Mouse (Mus musculus) heart, embryonic 13.5 days (tissue): ENCODE measurements at regions not wholly inside any gene's neighbourhood (a gene's known extent, or its start where the extent isn't known, plus 50 kb on each side); places are given as distances from the start of the nearest gene placed in this dataset.
"Not testable (repeated sequence)": the region's sequence is repeated elsewhere in the genome, so short reads cannot be mapped to it uniquely, and the experiment has no call there.

ENCODE experiments used
- ATAC-seq: fragments of 200-750 bp; cut with Nextera tagmentation; 2 replicates; pipeline ENCODE4 v1.8.0; 2017; ENCODE audit warnings: moderate TSS enrichment; ENCODE audit not compliant: insufficient number of reproducible peaks, low FRiP score, low TSS enrichment; ENCODE audit errors: extremely low read depth
- H3K27ac ChIP-seq: fragments of 300-500 bp; sonication (generic); replicated peaks from 2 replicates; pipeline ENCODE4 v1.5.1; 2015; ENCODE audit warnings: moderate library complexity, mild to moderate bottlenecking, inconsistent platforms
- H3K27me3 ChIP-seq: fragments of 300-500 bp; sonication (generic); replicated peaks from 2 replicates; pipeline ENCODE4 v1.6.1; 2015; ENCODE audit warnings: mild to moderate bottlenecking, inconsistent platforms
- H3K36me3 ChIP-seq: fragments of 300-500 bp; sonication (generic); 2 replicates; pipeline ENCODE4 v1.6.1; 2015; ENCODE audit warnings: mild to moderate bottlenecking, inconsistent platforms
- H3K4me1 ChIP-seq: fragments of 300-500 bp; sonication (generic); 2 replicates; pipeline ENCODE4 v1.6.1; 2015; ENCODE audit warnings: inconsistent platforms
- H3K4me2 ChIP-seq: fragments of 300-500 bp; sonication (generic); 2 replicates; pipeline ENCODE4 v1.6.1; 2015; ENCODE audit warnings: inconsistent platforms, mild to moderate bottlenecking, moderate library complexity
- H3K4me3 ChIP-seq: fragments of 300-500 bp; sonication (generic); 2 replicates; pipeline ENCODE4 v1.5.1; 2015; ENCODE audit warnings: moderate library complexity, mild to moderate bottlenecking, inconsistent platforms
- H3K9ac ChIP-seq: fragments of 300-500 bp; sonication (generic); 2 replicates; pipeline ENCODE4 v1.6.1; 2015; ENCODE audit warnings: inconsistent platforms, mild to moderate bottlenecking, moderate library complexity
- H3K9me3 ChIP-seq: fragments of 300-500 bp; sonication (generic); 2 replicates; pipeline ENCODE4 v1.6.1; 2016; ENCODE audit warnings: inconsistent platforms
- WGBS: fragments of 180-500 bp; shearing (Covaris S2); methylation state at CpG from one replicate; pipeline ENCODE4 v1.1.7; 2015; ENCODE audit warnings: mixed read lengths; 5-methylcytosine and 5-hydroxymethylcytosine counted together

DNA sequence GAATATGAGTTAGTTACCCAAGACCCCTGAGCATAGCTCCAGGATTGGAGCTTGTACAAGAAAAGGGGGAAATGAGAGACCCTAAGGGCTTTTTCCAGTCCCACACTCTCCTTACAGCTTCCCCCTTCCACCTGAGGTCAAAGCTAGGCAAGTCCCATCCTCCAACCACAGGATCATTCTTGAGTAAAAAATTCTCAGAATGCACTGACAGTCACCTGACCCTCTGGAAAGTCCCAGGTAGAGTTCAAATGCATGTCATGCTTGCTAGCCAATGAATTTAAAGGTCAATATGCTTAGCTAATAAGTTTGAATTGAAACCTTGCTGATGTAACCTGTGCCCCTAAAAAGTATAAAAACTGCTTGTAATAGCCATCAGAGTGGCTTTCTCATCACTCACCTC, 434.4 kb upstream of the 2610301B20Rik start:
- H3K9me3 ChIP-seq, H3K36me3 ChIP-seq, H3K9ac ChIP-seq, H3K27me3 ChIP-seq, H3K4me2 ChIP-seq, H3K4me1 ChIP-seq, H3K27ac ChIP-seq, H3K4me3 ChIP-seq, ATAC-seq: not testable (repeated sequence)

DNA sequence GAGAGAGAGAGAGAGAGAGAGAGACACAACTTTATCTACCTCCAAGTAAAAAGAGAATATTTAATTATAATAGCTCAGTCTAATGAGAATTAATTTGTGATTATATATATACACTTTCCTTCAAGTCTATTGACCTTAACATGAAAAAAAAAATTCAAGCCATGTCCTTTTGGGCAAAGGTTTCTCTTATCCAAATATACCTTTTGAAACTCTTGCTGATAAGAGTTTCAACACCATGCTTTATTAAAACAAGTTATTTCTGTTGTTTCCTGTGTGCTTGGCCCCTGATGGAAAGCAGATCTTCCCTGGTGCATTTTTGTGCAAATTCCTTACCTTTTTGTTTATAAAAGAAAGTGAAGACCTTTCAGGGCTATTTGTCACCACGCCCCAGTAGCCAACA, 414.7 kb upstream of the 2610301B20Rik start:
- no peak for ATAC-seq
- no peak overlapping the region for H3K4me2 ChIP-seq
- H3K9me3 ChIP-seq, result no peaks in the 10 kb centered on the region
- no peak overlapping the region for H3K4me3 ChIP-seq
- no peaks in the 10 kb centered on the region for H3K36me3 ChIP-seq
- no peaks in the 10 kb centered on the region for H3K27me3 ChIP-seq
- H3K27ac ChIP-seq, result no peak overlapping the region
- WGBS, result 29% methylated on average over 1 of the region's 1 CpGs
- no peak overlapping the region for H3K9ac ChIP-seq
- no peaks in the 10 kb centered on the region for H3K4me1 ChIP-seq

DNA sequence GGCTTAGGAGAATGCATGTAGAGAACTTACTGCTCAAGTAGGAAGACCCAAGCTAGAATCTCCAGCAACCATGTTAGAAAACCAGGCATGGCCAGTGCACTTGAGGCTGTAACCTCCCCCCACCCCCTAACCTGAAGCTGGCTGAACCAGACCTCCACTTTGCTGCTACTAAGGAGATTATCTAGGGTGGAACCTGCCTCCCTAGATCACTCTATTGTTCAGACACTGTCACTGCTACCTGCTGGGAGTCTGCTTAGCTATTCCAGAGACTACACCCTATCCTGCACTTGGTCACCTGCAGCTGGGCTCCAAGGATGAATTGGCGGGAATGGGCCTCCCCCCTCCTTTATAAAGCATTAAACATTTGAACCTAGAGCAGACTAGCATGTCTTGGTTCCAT, 393.4 kb upstream of the 2610301B20Rik start:
- WGBS, result 70% methylated on average over 1 of the region's 1 CpGs
- no peak overlapping the region for H3K27ac ChIP-seq
- ATAC-seq, result no peak
- no peaks in the 10 kb centered on the region for H3K36me3 ChIP-seq
- no peak overlapping the region for H3K9ac ChIP-seq
- no peaks in the 10 kb centered on the region for H3K4me1 ChIP-seq
- no peaks in the 10 kb centered on the region for H3K27me3 ChIP-seq
- no peak overlapping the region for H3K4me2 ChIP-seq
- no peak overlapping the region for H3K4me3 ChIP-seq
- no peaks in the 10 kb centered on the region for H3K9me3 ChIP-seq

DNA sequence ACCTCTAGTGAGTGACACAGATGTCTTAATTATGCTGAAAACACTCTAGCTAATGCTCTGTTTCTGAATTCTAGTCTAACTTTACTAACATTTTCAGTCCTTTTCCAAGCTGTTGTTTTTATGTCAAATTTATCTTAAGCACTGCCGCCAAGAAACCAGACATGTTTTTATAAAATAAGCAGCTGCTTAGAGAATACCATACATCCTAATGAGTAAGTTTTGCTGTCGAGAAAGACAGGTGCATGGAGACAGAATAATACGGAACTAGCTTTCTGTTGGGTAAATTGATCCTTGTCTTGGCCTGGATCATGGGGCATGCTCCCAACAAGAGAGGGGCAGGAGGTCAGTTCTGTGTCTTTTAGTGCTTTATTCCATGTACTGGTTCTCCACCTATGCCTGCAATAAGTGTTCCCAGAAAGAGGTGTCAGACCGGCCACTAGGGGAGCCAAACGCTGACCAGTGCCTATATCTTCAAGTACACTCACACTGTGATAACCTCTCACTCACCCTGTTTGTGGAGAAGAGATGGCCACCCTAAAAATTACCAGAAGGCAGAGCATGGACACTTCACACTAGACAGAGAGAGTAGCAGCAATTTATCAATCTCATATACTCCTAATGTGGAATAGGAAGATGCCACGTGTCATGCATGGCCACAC, 366.0 kb upstream of the 2610301B20Rik start:
- Histone ChIP-seq H3K36me3 (no peaks in the 10 kb centered on the region), H3K4me2 (no peak overlapping the region), H3K27ac (no peak overlapping the region), H3K4me1 (no peaks in the 10 kb centered on the region), H3K9ac (no peak overlapping the region), H3K9me3 (no peaks in the 10 kb centered on the region), H3K27me3 (no peaks in the 10 kb centered on the region), H3K4me3 (no peak overlapping the region)
- WGBS, result 55% methylated on average over 6 of the region's 6 CpGs
- no peak for ATAC-seq

DNA sequence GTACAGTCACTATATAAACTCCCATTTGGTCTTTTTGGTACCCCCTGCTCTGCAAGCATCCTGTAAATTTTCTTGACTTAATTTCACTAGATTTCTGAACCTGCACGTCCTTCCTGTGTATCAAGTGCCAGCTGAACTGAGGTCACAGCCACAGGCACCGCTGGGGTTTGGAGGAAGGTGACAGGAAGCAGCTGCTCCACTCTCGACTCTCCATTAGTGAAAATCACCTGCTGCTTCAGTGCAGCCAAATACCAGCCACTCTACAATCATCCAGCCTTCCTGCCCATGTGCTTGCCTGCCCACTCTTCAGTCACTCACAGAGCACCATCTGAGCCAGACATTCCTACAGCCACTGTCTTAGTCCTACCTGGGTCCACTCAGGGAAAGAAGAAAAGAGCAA, 364.3 kb upstream of the 2610301B20Rik start:
- H3K4me2 ChIP-seq, result no peak overlapping the region
- no peak overlapping the region for H3K9ac ChIP-seq
- no peaks in the 10 kb centered on the region for H3K27me3 ChIP-seq
- H3K4me1 ChIP-seq, result no peaks in the 10 kb centered on the region
- 51% methylated on average over 3 of the region's 3 CpGs for WGBS
- H3K36me3 ChIP-seq, result no peaks in the 10 kb centered on the region
- H3K4me3 ChIP-seq, result no peak overlapping the region
- H3K9me3 ChIP-seq, result no peaks in the 10 kb centered on the region
- ATAC-seq, result no peak
- no peak overlapping the region for H3K27ac ChIP-seq

DNA sequence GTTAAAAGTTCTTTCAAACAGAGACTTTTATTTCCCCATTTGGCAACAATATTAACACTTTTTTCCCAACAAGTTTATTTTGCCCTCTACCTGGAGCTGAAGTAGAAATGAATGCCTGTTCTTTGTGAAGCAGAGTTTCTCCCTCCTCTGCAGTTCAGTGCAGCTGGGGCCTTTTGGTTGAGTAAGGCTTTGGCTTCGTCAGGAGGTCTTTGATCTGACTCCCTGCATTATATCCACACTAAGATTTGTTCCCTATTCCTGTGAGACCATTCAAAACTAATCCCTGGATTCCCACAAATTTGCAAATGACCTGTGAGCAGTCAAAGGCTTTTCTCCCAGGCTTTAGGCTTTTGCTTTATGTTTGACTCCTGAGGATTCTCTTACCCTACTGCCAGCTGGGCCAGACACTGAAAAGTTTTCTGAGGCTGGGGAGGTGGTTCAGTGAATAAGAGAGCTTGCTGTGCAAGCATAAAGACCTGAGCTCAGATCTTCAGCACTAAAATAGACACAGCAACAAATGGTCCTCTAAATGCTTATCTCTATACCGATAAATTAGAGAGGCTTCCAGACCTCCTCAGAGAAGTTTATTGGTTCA, 323.5 kb upstream of the 2610301B20Rik start:
- Histone ChIP-seq H3K4me1 (peaks cover 17% of the 10 kb centered on the region; the same call in 1 of the 2 replicates), H3K27me3 (no peaks in the 10 kb centered on the region), H3K36me3 (no peaks in the 10 kb centered on the region), H3K4me3 (no peak overlapping the region), H3K9me3 (no peaks in the 10 kb centered on the region), H3K9ac (no peak overlapping the region), H3K4me2 (no peak overlapping the region), H3K27ac (no peak overlapping the region)
- WGBS, result 35% methylated on average over 2 of the region's 2 CpGs
- ATAC-seq, result no peak

DNA sequence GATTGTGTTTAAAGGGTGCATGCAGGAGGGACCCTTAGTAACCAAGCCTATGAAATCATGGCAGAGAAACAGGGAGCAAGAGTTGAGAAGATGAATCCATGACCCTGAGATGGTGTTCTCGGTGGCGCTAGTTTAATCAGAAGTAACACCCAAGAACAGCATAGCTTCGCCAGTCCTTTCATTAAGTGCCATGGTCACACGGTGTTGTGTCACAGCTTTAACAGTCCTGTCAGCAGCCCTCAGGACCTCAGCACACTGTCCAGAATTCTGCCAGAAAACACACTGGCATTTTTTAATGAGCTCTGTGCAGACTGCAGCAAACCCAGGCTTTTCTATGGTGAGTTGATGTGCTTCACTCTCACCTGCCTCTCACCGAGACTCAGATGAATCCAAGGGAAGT, 320.6 kb upstream of the 2610301B20Rik start:
- Histone ChIP-seq H3K9me3 (no peaks in the 10 kb centered on the region), H3K4me1 (peaks cover 17% of the 10 kb centered on the region; the same call in 1 of the 2 replicates), H3K27me3 (no peaks in the 10 kb centered on the region), H3K9ac (no peak overlapping the region), H3K4me2 (no peak overlapping the region), H3K4me3 (no peak overlapping the region), H3K36me3 (no peaks in the 10 kb centered on the region), H3K27ac (no peak overlapping the region)
- 46% methylated on average over 5 of the region's 5 CpGs for WGBS
- ATAC-seq, result no peak

DNA sequence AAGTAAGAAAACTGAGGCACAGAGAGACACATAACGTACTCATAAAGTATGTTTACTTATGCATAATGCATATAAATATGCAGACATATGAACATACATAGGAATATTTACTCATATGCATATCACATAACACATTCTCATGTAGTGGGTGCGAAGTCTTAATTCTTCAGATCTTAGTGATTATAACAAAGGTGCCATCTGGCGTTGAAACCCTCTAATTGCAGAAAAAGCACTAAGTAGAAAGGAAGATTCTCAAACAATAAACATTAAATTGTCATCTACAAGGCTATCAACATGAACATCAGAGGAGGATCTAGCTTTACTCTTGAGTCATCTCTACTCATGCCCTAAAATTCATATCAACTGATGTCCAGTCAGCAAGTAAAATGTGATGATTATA, 314.2 kb upstream of the 2610301B20Rik start:
- no peak overlapping the region for H3K9ac ChIP-seq
- H3K4me2 ChIP-seq, result no peak overlapping the region
- H3K4me3 ChIP-seq, result no peak overlapping the region
- ATAC-seq, result no peak
- WGBS, result 82% methylated on average over 3 of the region's 3 CpGs
- no peaks in the 10 kb centered on the region for H3K9me3 ChIP-seq
- H3K36me3 ChIP-seq, result no peaks in the 10 kb centered on the region
- H3K4me1 ChIP-seq, result no peaks in the 10 kb centered on the region
- no peaks in the 10 kb centered on the region for H3K27me3 ChIP-seq
- H3K27ac ChIP-seq, result no peak overlapping the region

DNA sequence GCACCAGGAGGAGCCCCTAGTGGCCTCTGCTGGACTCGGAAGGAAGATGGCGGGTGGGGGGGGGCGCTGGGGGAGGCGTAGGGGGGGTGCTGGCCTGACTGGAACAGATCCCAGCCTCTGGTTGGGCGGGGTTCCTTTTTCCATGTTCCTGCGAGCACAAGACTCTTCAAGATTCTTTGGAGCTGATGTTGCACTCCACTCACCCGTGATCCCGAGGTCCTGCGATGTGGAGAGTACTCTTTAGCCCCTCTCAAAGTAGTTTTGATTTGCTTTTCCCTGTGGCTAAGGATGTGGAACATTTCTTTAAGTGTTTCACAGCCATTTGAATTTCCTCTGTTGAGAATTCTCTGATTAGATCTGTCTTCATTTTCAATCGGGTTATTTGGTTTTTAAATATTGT, 269.8 kb upstream of the 2610301B20Rik start:
- Histone ChIP-seq H3K36me3 (no peaks in the 10 kb centered on the region), H3K4me2 (no peak overlapping the region), H3K27me3 (no peaks in the 10 kb centered on the region), H3K4me3 (no peak overlapping the region), H3K4me1 (no peaks in the 10 kb centered on the region), H3K9ac (no peak overlapping the region), H3K9me3 (peaks cover 3% of the 10 kb centered on the region; the same call in 1 of the 2 replicates), H3K27ac (no peak overlapping the region)
- no peak for ATAC-seq
- 68% methylated on average over 10 of the region's 10 CpGs for WGBS

DNA sequence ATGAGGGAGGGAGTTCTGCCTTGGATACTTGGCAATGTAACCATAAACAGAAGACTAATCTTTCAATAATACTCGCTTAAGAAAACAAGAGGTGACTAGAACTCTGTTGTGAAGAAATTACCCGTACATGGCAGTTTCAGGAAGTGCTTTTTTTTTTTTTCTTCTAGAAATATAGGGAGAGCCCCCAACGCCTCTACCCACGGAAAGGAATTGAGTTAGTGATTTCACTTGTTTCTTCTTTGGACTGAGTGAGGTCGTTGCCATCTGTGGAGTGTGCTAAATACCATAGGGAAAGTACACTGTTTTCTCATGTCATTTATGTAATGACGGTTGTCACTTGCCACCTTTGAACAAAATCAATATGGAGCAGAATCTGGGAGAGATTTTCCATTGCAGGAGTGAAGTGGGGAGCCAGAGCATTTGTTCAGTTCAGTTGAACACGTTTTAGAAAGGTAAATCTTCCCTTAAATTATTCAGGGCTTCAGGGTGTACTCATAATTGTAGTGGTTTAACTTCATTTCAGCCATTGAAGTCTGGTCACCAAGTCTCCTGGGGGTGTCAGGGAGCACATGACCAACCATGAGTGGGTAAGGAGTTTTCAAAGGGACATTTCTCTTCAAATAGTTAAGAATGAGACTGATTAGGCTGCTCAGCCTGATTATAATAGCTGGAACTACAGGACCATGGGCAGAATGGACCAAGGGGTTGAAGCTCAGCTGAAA, 266.3 kb upstream of the 2610301B20Rik start:
- Histone ChIP-seq H3K9ac (no peak overlapping the region), H3K4me1 (no peaks in the 10 kb centered on the region), H3K27ac (no peak overlapping the region), H3K27me3 (no peaks in the 10 kb centered on the region), H3K4me2 (no peak overlapping the region), H3K36me3 (no peaks in the 10 kb centered on the region), H3K4me3 (no peak overlapping the region), H3K9me3 (peaks cover 3% of the 10 kb centered on the region; the same call in 1 of the 2 replicates)
- 67% methylated on average over 7 of the region's 7 CpGs for WGBS
- ATAC-seq, result no peak

DNA sequence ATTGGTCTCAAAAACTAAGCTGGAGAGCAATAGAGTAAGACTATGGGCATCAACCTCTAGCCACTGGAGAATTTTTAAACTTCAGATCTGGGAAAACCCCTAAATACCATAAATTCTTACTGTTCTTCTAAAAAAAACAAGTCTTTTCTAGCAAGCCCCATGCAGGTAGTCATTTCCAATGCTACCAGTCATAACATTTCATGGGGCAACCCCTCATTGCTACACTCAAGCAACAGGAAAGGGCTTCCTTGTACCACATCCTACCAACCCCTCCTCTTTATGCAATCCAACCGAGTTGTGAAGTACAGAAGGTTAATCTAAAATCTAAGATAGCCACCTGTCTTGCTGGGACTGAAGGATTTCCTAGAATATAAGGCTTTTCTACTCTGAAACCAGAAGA, 263.5 kb upstream of the 2610301B20Rik start:
- H3K9ac ChIP-seq, result no peak overlapping the region
- peaks cover 3% of the 10 kb centered on the region; the same call in 1 of the 2 replicates for H3K9me3 ChIP-seq
- H3K4me2 ChIP-seq, result no peak overlapping the region
- no peaks in the 10 kb centered on the region for H3K4me1 ChIP-seq
- H3K27me3 ChIP-seq, result no peaks in the 10 kb centered on the region
- H3K27ac ChIP-seq, result no peak overlapping the region
- 35% methylated on average over 1 of the region's 1 CpGs for WGBS
- ATAC-seq, result no peak
- H3K4me3 ChIP-seq, result no peak overlapping the region
- H3K36me3 ChIP-seq, result no peaks in the 10 kb centered on the region
